Mouse (Mus musculus) cerebellum, adult 9-10 months (tissue): ENCODE results near the gene Mpv17.

ENCODE experiments used
- DNase-seq: peaks from one replicate; pipeline ENCODE4 v3.0.0; 2022

Mpv17 gene

DNA sequence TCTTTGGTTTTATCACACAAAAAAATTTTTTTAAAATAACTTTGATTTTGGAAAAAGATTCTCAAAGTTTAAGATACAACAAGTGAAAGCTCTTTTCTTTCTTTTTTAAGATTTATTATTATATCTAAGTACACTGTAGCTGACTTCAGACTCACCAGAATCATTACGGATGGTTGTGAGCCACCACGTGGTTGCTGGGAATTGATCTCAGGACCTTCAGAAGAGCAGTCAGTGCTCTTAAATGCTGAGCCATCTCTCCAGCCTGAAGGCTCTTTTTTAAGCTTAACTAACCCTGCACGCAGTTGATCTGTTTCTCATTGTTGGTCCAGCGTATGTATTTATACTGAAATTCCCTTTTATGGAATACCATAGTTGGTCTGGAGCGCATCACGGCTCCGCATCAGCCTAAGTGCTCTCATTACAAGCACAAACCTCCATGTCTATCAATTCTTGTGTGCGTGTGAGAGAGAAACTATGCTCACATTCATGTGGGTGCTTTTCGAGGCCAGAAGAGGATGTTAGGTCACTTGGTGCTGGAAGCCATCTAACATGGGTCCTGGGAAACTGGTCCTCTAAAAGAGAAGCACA, 27.2 kb upstream of the Mpv17 start:
- no peak for DNase-seq

- DNase-seq = peak; percentile 97
These were observed 25.9 kb upstream of the Mpv17 start, which contains the start of the genes Gm29609 and Gtf3c2 for GRCm38 (mm10) chr5:31179766-31180630. Gm29609 (minus strand) TSS chr5:31179911. Gtf3c2 (minus strand) TSS chr5:31180144.

GRCm38 (mm10) chr5:31179301-31179765, 25.3 kb upstream of the Mpv17 start:
- DNase-seq = no peak

GRCm38 (mm10) chr5:31168630-31169029, 14.6 kb upstream of the Mpv17 start:
- no peak for DNase-seq

DNA sequence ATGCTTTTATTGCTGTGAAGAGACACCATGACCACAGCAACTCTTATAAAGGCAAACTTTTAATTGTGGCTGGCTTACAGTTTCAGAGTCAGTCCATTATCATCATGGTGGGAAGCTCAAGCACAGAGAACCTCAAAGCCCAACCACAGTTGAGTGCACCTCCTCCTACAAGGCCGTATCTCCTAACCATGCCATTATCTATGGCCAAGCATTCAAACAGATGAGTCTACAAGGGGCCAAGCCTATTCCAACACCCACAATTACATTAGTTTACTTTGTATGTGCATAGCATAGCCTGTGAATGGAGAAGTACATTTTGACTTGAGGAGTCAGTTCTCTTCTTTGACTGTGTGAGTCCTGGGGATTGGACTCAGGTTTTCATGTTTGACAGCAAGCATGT, 10.8 kb upstream of the Mpv17 start:
- DNase-seq = no peak

DNA sequence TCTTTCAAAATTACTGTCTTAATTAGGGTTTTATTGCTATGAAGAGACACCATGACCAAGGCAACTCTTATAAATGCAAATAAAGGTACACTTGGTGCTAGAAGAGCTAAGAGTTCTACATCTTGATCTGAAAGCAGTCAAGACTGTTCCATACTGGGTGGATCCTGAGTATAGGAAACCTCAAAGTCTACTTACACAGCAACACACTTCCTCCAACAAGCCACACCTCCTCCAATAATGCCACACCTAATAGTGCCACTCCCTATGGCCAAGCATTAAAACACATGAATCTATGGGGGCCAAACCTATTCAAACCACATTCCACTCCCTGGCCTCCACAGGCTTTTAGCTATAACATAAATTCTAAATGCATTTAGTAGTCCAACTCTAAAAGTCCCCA, 8.4 kb upstream of the Mpv17 start:
- no peak for DNase-seq

DNA sequence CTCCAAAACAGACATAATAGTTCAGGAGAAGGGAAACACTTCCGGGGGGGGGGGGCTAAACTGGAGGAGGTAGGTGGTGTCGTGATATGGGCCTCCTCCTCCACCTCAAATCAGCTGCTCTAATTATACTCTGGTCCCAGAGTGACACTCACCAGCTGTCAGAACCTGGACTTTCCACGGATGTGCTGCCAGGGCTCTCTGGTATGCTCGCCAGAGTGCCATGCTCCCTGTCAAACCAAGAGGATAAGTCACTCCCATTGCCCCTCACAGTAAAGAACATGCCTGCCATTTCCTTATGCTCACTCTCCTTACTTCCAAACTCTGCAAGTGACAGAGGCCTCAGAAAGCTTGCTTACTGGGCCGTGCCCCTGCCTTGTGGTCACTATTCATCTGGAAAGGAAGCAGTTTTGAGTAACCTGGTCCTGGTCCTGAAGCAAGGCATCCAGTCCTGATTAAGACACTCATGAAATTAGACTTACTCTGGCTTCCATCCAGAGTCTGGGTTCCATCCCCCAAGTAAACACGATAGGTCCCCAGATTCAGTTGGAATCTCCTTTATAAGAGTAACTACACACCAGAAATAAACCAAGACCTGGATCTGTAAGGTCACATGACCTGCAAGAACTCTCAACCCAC, 417 bp downstream of the Mpv17 start:
- DNase-seq = no peak

DNA sequence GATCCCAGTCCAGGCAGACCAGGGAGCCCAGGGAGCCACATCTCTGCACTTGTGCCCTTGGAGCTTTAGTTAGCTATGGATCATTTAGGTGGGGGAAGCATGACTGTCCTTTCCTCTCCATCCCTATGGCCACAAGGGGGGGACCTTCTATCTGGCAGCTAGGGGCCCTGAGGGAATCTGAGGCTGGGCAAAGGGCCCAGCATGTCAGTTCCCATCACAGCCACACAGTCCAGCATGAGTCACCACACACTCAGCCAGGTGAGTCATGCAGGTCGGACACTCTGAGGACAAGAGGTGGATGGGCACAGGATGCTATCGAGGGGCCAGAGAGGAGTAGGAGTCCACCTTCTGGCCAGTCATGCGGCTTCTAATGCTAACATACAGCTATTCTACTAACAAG, 2.3 kb downstream of the Mpv17 start:
- DNase-seq = peak; percentile 68

- DNase-seq = no peak
These were observed 4.3 kb downstream of the Mpv17 start for GRCm38 (mm10) chr5:31149781-31150180.

- DNase-seq = no peak
These were observed 15.1 kb downstream of the Mpv17 start for GRCm38 (mm10) chr5:31138968-31139425.

- DNase-seq = no peak
These were observed 15.6 kb downstream of the Mpv17 start, which contains the start of gene Ucn for GRCm38 (mm10) chr5:31138241-31138967. Ucn (minus strand) TSS chr5:31138829.

- no peak for DNase-seq
These were observed 16.4 kb downstream of the Mpv17 start for GRCm38 (mm10) chr5:31137658-31138057.

DNA sequence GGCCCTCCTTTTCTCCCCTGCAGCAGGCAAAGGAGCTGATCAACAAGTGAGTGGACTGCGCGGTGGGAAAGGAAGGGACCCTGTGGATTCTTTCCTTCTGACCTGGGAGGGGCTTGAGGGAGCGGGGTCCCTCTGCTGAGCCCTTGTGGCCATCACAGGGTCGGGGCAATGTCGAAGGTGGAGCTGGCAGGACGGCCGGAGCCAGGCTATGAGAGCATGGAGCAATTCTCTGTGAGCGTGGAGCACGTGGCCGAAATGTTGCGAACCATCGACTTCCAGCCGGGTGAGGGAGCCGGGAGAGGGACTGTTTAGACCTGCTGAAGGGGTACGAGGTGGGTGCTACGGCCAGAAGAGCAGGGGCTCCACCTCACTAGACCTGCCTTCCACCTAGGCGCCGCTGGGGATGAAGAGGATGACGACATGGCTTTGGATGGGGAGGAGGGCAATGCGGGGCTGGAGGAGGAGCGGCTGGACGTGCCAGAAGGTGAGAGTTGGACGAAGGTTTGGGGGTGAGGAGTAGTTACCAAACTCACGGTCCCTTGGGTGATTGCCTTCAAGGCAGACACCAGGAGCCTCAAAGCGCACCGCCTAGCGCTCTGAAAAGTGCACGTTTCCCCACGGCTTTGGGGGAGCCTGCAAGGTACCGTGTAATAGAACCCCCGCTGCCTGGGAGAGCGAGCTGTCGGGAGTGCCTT, 17.2 kb downstream of the Mpv17 start:
- no peak for DNase-seq

DNA sequence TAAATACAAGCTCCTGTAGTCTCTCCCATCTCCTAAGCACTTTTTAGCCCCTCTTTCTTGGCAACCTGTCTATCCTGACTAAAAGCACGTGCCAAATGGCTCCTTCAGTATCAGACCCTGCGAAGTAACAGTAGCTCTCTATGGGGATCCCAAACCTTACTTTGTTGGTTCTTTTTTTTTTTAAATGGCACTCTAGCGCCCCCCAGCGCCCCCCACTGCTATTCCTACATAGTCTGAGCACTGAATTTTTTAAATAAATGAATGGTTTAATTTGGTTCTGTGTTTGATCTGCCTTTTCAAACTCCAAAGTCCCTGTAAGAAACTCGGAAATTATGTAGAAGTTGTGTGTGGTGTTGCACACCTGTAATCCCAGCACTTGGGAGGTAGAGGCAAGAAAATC, 28.0 kb downstream of the Mpv17 start:
- no peak for DNase-seq

DNA sequence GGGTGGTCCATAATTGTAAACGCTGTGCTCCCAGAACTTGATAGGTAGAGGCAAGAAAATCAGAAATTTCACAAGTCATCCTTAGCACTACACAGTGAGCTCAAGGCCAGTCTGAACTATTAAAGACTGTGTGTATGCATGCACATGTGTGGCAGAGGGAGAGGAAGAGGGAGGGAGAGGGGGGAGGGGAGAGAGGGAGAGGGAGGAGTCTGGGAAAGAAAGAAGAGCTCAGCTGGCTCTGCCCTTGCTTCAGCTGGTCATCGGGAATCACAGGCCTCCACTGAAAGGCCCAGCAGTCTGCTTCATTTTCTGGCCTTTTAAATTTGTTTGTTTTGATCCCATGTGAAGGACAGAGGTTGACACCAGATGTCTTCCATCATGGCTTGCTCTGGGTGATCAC, 30.6 kb downstream of the Mpv17 start:
- DNase-seq = no peak

GRCm38 (mm10) chr5:31121111-31121510, 32.9 kb downstream of the Mpv17 start:
- no peak for DNase-seq

DNA sequence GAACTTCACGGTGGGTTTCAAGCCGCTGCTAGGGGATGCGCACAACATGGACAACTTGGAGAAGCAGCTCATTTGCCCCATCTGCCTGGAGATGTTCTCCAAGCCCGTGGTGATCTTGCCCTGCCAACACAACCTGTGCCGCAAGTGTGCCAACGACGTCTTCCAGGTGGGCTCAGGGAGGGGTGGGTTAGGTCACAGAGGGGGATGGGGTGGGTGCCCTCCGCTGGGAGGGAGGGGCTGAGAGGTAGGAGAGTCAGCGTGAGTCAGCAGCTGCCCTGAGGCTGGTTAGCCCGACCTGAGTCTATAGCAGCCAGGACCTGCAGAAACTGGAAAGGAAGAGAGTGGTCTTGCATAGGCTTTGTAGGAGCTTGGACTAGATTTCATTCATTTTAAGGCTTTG, 37.1 kb downstream of the Mpv17 start:
- DNase-seq = no peak

GRCm38 (mm10) chr5:31116354-31116753, 37.7 kb downstream of the Mpv17 start, which contains the start of gene Trim54:
Trim54 (plus strand) TSS chr5:31116712.
- DNase-seq = no peak

GRCm38 (mm10) chr5:31110781-31111180, 43.3 kb downstream of the Mpv17 start:
- DNase-seq = no peak

DNA sequence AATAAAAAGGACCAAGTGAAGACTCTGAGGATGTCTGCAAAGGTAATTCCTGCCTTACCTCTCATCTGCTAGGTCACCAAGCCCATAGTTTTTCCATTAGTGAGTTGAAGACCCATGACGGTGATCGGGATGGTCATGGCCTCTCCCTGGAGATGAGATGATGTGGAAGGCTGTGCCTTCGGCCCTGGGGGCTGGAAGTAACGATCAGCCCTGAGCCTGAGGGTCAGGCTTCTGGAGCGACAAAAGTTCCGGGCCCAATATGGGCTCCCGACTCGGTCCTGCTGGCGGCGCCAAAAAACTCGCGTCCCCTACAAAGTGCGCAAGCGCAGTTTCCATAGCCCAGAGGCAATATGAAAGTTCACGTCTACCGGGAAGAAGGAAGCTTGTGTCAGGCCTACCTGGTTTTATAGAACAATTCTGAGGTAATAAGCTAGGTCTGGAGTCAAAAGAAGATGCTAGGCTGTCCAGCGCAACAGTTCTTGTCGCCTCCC, 46.0 kb downstream of the Mpv17 start, which contains the start of gene Slc30a3:
Gene Slc30a3 (minus strand): TSS at position 238 of the 491 bp plus-strand sequence.
- no peak for DNase-seq

DNA sequence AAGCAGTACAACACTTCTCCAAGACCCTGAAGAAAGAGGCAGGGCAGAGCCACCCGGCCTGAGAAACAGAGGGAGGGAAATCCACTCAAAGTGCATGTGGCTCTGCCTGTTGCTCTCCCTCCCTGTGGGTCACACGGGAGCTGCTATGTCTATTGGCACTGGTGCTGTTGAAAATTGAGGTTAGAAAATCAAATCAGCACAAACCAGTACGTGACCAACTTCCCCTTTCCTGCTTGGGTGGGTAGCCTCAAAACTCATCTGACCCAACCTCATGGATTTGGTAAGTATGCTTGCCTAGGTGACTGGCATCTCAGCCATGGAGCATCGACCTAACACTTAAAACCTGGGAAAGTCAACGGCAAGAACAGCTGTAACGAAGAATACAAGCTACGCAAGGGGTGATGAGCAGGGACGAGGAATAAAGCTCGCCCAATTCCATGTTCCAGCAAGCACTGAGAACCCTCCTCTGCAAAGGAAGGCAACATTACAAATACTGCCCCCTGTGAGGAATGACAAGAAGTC, 48.2 kb downstream of the Mpv17 start, which contains the start of gene Dnajc5g:
Gene Dnajc5g (plus strand): TSS at position 472 of the 522 bp plus-strand sequence.
- DNase-seq = no peak
